Mouse (Mus musculus) megakaryocyte, embryonic 14.5 days (primary cell): Measurements from ENCODE around the gene Pald1. TPM values are rescaled to one million over a fixed set of nuclear protein-coding genes. Genes with fewer than 3 reads are reported as not detected.

Experiments
- H3K27me3 ChIP-seq: replicated peaks from 2 replicates; pipeline ENCODE3; 2012; ENCODE audit warnings: inconsistent platforms
- H3K36me3 ChIP-seq: replicated peaks from 2 replicates; pipeline ENCODE3; 2012; ENCODE audit warnings: low read length, inconsistent platforms, mixed read lengths
- H3K4me1 ChIP-seq: 2 replicates; pipeline ENCODE4 v1.6.1; 2012; ENCODE audit warnings: inconsistent platforms
- H3K4me3 ChIP-seq: replicated peaks from 2 replicates; pipeline ENCODE3; 2012; ENCODE audit warnings: moderate library complexity, mild to moderate bottlenecking, inconsistent platforms
- H3K9me3 ChIP-seq: 2 replicates; pipeline ENCODE4 v1.6.1; 2012; ENCODE audit warnings: inconsistent platforms
- FLI1 ChIP-seq: IDR thresholded peaks from 2 replicates; pipeline ENCODE4 v1.6.1; 2012; ENCODE audit warnings: low read length, inconsistent platforms, mixed read lengths
- GATA1 ChIP-seq: IDR thresholded peaks from 3 replicates; pipeline ENCODE4 v1.6.1; 2012; ENCODE audit warnings: mixed read lengths, low read length, inconsistent platforms, borderline replicate concordance
- polyA plus RNA-seq: library from polyadenylated mRNA; stranded (reverse); fragments of >175 nt; gene quantifications from 2 replicates; pipeline ENCODE4 v1.2.3, GENCODE M21; 2012; ENCODE audit warnings: low replicate concordance; ENCODE audit not compliant: insufficient read depth

Pald1 gene
- 0.30 TPM in 1 of 2 replicates, not detected in the other for polyA plus RNA-seq

DNA sequence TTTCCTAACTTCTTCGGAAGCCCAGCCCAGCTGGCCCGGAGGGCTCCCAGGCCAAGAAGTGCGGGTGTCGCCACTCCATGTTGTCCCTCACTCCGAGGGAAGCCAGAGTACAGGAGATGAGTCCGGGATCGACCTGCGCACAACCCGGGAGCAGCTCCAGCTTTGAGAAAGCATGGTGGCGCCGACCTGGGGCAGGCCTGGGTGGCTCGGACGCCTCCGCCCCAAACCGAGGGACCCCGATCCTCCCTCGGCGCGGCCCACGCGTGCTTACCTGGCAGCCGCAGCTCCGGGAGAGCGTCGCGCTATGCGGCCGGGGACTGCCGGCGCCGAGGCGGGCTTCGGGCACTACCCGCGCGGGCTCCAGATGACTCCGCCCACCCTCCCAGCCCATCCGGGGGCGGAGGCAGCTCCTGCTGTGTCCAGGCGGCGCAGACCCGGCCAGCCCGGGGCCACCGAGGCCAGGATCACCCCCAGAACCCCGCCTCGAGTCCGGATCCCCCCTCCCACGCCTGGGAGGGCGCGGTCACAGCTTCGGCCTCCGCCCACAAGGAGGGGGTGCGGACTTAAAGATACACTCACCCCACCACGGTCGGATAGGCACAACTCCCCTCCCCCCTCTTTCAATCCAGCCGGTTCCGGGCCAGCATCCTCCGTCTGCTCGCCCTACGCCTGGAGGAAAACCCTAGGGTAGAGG, at the start of gene Pald1:
Pald1 (minus strand) TSS at position 510 of the 694 bp plus-strand sequence.
- Histone ChIP-seq H3K4me1 (peaks cover 39% of the 10 kb centered on the region), H3K4me3 (peak within 1 kb of the TSS; percentile 90), H3K27me3 (peaks cover 91% of the 10 kb centered on the region), H3K36me3 (no peaks in the 10 kb centered on the region), H3K9me3 (no peaks in the 10 kb centered on the region)
- TF ChIP-seq GATA1 (no peak), FLI1 (no peak)

DNA sequence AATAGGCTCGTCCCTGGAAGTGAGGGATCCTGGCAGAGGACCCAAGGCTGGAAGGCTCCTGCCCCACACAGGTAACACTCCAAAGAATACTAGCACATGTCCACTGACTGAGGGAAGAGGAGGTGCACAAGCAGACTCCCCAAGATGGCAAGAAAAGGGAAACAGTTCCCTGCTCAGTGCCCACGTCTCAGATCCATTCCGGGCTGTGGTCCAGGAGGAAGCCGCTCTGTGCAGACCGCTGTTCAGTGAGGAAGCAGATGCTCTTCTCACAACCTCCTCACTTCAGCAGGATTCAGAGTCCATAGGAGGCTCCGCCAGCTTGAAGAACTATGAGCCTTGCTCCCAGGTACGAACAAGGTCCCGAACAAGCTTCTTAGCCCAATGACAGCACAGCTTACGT, 48.0 kb upstream of the Pald1 start:
- H3K36me3 ChIP-seq, result peaks cover 77% of the 10 kb centered on the region

DNA sequence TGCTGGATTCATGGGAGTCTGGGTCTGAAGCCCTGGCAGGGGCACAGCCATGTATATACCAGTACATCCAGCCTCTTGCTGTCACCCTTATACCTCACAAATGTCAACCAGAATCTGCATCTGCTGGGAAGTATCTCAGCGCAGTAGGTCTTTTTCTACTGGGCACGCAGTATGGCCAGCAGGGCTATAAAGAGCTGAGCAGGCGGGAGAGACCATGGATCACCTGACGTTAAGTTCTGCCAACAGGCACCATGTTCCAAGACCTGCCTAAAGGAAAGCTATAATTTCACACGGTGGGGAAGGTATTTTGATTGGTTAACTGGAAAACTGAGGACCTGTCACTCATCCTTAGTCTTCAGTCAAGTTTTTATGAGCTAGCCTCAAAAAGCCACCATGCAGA, 45.7 kb upstream of the Pald1 start:
- TF ChIP-seq FLI1, result no peak
- TF ChIP-seq GATA1, result no peak
- Histone ChIP-seq H3K4me1 (peaks cover 12% of the 10 kb centered on the region), H3K27me3 (peaks cover 2% of the 10 kb centered on the region), H3K4me3 (no peak overlapping the region), H3K36me3 (peaks cover 60% of the 10 kb centered on the region), H3K9me3 (no peaks in the 10 kb centered on the region)

More for the DNA sequence above, 48.0 kb upstream of the Pald1 start:
- Histone ChIP-seq H3K9me3 (no peaks in the 10 kb centered on the region), H3K4me1 (peaks cover 14% of the 10 kb centered on the region), H3K4me3 (no peak overlapping the region), H3K27me3 (no peaks in the 10 kb centered on the region)
- TF ChIP-seq GATA1, result no peak
- no peak for TF ChIP-seq FLI1

DNA sequence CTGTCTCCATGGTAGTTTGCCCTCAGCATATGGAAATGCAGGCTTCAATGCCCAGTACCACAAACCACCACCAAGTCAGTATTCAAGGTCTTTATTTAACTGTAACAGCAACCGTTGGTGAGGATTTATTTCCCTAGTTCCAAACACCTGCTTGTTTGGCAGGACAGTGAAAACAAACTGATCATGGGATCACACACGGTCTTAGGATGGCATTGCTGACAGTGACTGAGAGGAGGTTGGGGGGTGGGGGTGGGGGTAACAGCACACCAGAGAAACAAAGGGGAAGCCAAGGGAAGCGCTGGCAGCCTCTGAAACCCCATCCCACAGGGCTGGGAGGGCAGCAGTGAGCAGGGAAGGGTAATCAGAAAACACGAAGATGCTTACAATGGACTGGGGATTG, 45.1 kb upstream of the Pald1 start:
- no peak overlapping the region for H3K4me3 ChIP-seq
- H3K27me3 ChIP-seq, result peaks cover 4% of the 10 kb centered on the region
- TF ChIP-seq FLI1 (no peak), GATA1 (no peak)
- no peaks in the 10 kb centered on the region for H3K9me3 ChIP-seq
- peaks cover 12% of the 10 kb centered on the region for H3K4me1 ChIP-seq
- H3K36me3 ChIP-seq, result peaks cover 54% of the 10 kb centered on the region

DNA sequence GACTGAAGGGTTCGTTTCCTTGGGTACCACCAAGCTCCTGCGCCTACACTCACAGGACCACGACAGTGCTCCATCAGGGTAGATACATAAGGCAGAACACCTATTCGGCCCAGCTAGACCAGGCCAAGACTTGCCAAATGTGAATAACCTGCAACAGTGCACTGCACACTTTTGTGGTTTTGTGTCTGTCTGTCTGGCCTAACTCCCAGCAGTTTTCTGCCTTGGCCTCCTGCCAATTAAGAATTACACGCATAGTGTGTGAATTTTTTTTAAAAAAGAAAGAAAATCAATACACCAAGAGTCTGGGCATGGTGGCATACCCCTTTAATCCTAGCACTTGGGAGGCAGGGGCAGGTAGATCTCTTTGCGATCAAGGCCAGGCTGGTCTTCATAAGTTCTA, 44.6 kb upstream of the Pald1 start:
- peaks cover 49% of the 10 kb centered on the region for H3K36me3 ChIP-seq
- H3K4me1 ChIP-seq, result peaks cover 12% of the 10 kb centered on the region
- TF ChIP-seq GATA1 (no peak), FLI1 (no peak)
- H3K4me3 ChIP-seq, result no peak overlapping the region
- H3K9me3 ChIP-seq, result no peaks in the 10 kb centered on the region
- peaks cover 9% of the 10 kb centered on the region for H3K27me3 ChIP-seq

DNA sequence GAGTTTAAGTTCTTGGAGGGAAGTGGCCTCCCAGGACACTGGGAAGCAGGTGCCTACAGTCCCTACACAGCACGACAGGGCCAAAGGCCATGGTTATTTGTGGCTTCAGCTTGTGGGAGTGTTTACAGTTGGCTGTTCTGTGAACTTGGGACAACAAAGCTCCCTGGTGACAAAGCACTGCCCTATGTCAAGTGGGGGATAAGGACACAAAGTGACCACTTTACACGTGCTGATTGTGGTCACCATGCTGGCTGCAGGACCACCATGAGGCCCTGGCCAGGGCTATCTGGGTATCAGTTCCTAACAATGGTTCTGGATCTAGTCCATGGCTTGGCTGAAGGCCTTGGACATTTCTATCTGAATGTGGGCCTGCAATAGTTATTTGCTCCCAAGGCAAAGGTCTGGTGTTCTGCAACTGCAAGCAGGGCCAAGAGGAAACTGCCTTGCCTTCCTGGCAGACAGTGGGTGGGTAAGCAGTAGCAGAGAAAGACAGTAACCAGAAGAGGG, 43.0 kb upstream of the Pald1 start:
- Histone ChIP-seq H3K36me3 (peaks cover 40% of the 10 kb centered on the region), H3K9me3 (no peaks in the 10 kb centered on the region), H3K4me3 (no peak overlapping the region), H3K27me3 (peaks cover 13% of the 10 kb centered on the region), H3K4me1 (peaks cover 12% of the 10 kb centered on the region)
- TF ChIP-seq GATA1, result no peak
- no peak for TF ChIP-seq FLI1

DNA sequence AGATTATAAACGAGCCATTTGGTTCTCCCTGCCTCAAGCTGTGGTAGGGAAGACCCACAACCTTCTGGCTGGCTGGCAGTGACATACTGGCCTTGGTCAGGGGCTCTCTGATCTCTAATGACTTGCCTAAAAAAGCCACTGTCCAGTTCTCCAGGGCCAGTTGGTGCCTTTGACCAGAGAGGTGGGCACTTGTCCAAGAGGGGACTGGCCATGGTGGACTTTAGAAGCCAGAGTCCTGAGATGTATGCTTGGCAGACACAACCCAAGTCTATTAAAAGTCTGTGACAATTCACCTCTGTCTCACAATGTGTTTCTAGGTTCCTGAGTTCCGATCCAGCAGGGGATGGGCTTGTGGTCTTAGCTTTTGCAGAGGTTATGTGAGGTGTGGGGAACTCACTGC, 41.7 kb upstream of the Pald1 start:
- H3K4me1 ChIP-seq, result peaks cover 18% of the 10 kb centered on the region
- no peaks in the 10 kb centered on the region for H3K9me3 ChIP-seq
- H3K27me3 ChIP-seq, result peaks cover 21% of the 10 kb centered on the region
- TF ChIP-seq GATA1 (no peak), FLI1 (no peak)
- H3K4me3 ChIP-seq, result no peak overlapping the region
- H3K36me3 ChIP-seq, result peaks cover 27% of the 10 kb centered on the region

DNA sequence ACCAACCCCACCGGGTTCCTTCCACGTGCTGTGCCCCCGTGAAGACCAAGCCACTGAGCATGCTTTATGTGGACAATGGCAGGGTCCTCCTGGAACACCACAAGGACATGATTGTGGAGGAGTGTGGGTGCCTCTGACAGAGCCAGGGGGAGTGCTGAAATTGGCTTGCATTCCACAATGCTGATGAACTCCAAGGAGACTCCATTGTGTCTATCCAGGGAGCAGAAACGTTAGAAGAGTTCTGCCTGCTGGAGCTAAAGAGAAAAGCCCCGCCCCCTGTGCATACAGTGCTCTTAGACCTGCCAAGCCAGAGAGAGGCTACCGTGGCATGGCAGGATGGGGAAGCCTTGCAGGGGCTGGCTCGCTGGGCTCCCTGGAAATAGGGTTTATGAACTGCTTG, 41.2 kb upstream of the Pald1 start:
- Histone ChIP-seq H3K4me3 (peak overlapping the region; percentile 59), H3K27me3 (peaks cover 27% of the 10 kb centered on the region), H3K36me3 (peaks cover 22% of the 10 kb centered on the region), H3K4me1 (peaks cover 23% of the 10 kb centered on the region), H3K9me3 (no peaks in the 10 kb centered on the region)
- TF ChIP-seq FLI1 (no peak), GATA1 (no peak)

DNA sequence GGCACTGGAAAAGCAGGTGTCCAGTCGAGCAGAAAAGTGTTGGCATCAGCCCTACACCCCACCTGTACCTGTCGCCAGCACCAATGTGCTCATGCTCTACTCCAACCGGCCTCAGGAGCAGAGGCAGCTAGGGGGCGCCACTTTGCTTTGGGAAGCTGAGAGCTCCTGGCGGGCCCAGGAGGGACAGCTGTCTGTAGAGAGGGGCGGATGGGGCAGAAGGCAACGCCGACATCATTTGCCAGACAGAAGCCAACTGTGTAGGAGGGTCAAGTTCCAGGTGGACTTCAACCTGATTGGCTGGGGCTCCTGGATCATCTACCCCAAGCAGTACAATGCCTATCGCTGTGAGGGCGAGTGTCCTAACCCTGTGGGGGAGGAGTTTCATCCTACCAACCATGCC, 40.0 kb upstream of the Pald1 start:
- peaks cover 35% of the 10 kb centered on the region for H3K4me1 ChIP-seq
- peaks cover 2% of the 10 kb centered on the region; the same call in 1 of the 2 replicates for H3K9me3 ChIP-seq
- no peak overlapping the region for H3K4me3 ChIP-seq
- TF ChIP-seq FLI1, result no peak
- TF ChIP-seq GATA1, result no peak
- peaks cover 39% of the 10 kb centered on the region for H3K27me3 ChIP-seq
- H3K36me3 ChIP-seq, result peaks cover 10% of the 10 kb centered on the region

DNA sequence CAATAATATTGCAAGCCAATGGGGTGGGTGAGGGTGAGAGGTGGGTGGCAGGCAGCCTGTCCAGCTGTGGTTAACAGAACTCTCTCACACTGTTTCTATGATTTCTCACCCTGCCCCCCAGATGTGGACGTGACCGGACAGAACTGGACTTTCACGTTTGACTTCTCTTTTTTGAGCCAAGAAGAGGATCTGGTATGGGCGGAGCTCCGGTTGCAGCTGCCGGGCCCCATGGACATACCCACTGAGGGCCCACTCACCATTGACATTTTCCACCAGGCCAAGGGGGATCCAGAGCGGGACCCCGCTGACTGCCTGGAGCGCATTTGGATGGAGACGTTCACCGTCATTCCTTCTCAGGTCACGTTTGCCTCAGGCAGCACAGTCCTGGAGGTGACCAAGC, 39.5 kb upstream of the Pald1 start:
- Histone ChIP-seq H3K9me3 (peaks cover 3% of the 10 kb centered on the region; the same call in 1 of the 2 replicates), H3K36me3 (peaks cover 7% of the 10 kb centered on the region), H3K4me1 (peaks cover 39% of the 10 kb centered on the region), H3K27me3 (peaks cover 43% of the 10 kb centered on the region), H3K4me3 (no peak overlapping the region)
- TF ChIP-seq GATA1, result no peak
- no peak for TF ChIP-seq FLI1
